In genomic region chr12:99058916-99059315, GRCm38 (mm10) we compare ENCODE assay signal across 28 mouse cellular contexts.
DNase-seq lines count a peak whose midpoint lies in the region; ATAC-seq lines count a peak whose summit lies in the region.
"Had no signal": no experiment of that assay in that cellular context is flagged by ENCODE, and none has a peak within 500 bp of the region (broad histone marks: within the 10 kb centered on the region; RNA-seq: fewer than 3 reads in every experiment).

No protein-coding gene starts in this region.

- 80% methylated on average over 2 of the region's 2 CpGs for WGBS in hindbrain, embryonic 12.5 days

- no peak overlapping the region for H3K27ac ChIP-seq in hindbrain, embryonic 12.5 days
- H3K27ac ChIP-seq: embryonic facial prominence, embryonic 12.5 days; embryonic facial prominence, embryonic 15.5 days; gastrocnemius, adult 2 months; heart, embryonic 15.5 days; hindbrain, embryonic 10.5 days; hindbrain, embryonic 14.5 days; hindbrain, postnatal 0 days had no signal

- no peak for ATAC-seq in hindbrain, embryonic 12.5 days (ENCODE audit: low FRiP score)
- ATAC-seq: activated CD4-positive, CD25-positive, alpha-beta regulatory T cell, adult 4 months; forebrain, embryonic 14.5 days; forebrain, postnatal 0 days; hindbrain, postnatal 0 days; inflammation-experienced regulatory T-cells, adult 6 months; intestine, embryonic 16.5 days; Patski had no signal

- H3K9me3 ChIP-seq in hindbrain, embryonic 12.5 days (replicated peaks) = no peaks in the 10 kb centered on the region
- H3K9me3 ChIP-seq: embryonic facial prominence, embryonic 12.5 days; embryonic facial prominence, embryonic 15.5 days; heart, embryonic 15.5 days; hindbrain, embryonic 10.5 days had no signal

- no peaks in the 10 kb centered on the region for H3K27me3 ChIP-seq in hindbrain, embryonic 12.5 days
- H3K27me3 ChIP-seq: embryonic facial prominence, embryonic 12.5 days; embryonic facial prominence, embryonic 15.5 days; heart, embryonic 15.5 days; Patski had no signal

- no peak overlapping the region for H3K9ac ChIP-seq in hindbrain, embryonic 12.5 days
- H3K9ac ChIP-seq: embryonic facial prominence, embryonic 12.5 days; embryonic facial prominence, embryonic 15.5 days; forebrain, postnatal 0 days; heart, embryonic 15.5 days; hindbrain, embryonic 14.5 days had no signal

- DNase-seq in B cell, adult 2 months = peak; percentile 20
- DNase-seq in ES-CJ7 (ENCODE audit: low read depth, low spot score) (peak; percentile 52), ZHBTc4 (ENCODE audit: low read depth, low spot score) (peak; percentile 64)
- DNase-seq in cerebellum, adult 18-20 months = no peak
- no peak for DNase-seq in heart, adult 11 months
- DNase-seq: adrenal gland, postnatal 10 days; cerebellum, adult 2 months; cerebellum, adult 9-11 months; cerebellum, postnatal 25 days; forebrain, postnatal 0 days; gastrocnemius, adult 2 months; gastrocnemius, postnatal 14 days; heart, postnatal 10 days; heart, postnatal 36 days; kidney, adult 18-20 months had no signal

- H3K4me1 ChIP-seq in hindbrain, embryonic 12.5 days = no peaks in the 10 kb centered on the region
- H3K4me1 ChIP-seq: embryonic facial prominence, embryonic 12.5 days; heart, embryonic 15.5 days had no signal

- no peak overlapping the region for H3K4me3 ChIP-seq in hindbrain, embryonic 12.5 days
- H3K4me3 ChIP-seq: embryonic facial prominence, embryonic 12.5 days; embryonic facial prominence, embryonic 15.5 days; gastrocnemius, adult 2 months; heart, embryonic 15.5 days; hindbrain, embryonic 10.5 days had no signal

- H3K36me3 ChIP-seq in hindbrain, embryonic 12.5 days = no peaks in the 10 kb centered on the region
- H3K36me3 ChIP-seq: embryonic facial prominence, embryonic 12.5 days; embryonic facial prominence, embryonic 15.5 days; heart, embryonic 15.5 days; hindbrain, embryonic 10.5 days had no signal

- no peak overlapping the region for H3K4me2 ChIP-seq in hindbrain, embryonic 12.5 days (replicated peaks)
- H3K4me2 ChIP-seq: embryonic facial prominence, embryonic 12.5 days; embryonic facial prominence, embryonic 15.5 days; heart, embryonic 11.5 days; heart, embryonic 15.5 days; hindbrain, embryonic 14.5 days had no signal

Comparison
In these comparisons a context has a peak if more than half of its experiments do, and no peak if none do; other contexts are left out.
1. DNase-seq: peak in B cell, adult 2 months (2 of 2), ES-CJ7 (single experiment) and ZHBTc4 (single experiment); none in cerebellum, adult 18-20 months (0 of 2) and heart, adult 11 months (single experiment).